Mouse (Mus musculus) activated CD4-positive, CD25-positive, alpha-beta regulatory T cell, adult 9 weeks (primary cell): ENCODE measurements around the gene Msl2. TPM values are rescaled to one million over a fixed set of nuclear protein-coding genes. Genes with fewer than 3 reads are reported as not detected.

Source experiments
- polyA plus RNA-seq: library from polyadenylated mRNA; unstranded; fragments of 100-300 nt; shearing (Covaris generic); gene quantifications from one replicate; pipeline ENCODE4 v1.2.1, GENCODE M21; 2017

Gene Msl2
- polyA plus RNA-seq = 7.6 TPM

GRCm38 (mm10) chr9:101073987-101074331, at the start of gene Msl2:
Gene Msl2 (plus strand): TSS chr9:101074101.

GRCm38 (mm10) chr9:101034448-101035098, 39.3 kb upstream of the Msl2 start, which contains the start of gene Pccb:
Gene Pccb (minus strand): TSS chr9:101034898.

Other genes starting within 250 kb of the Msl2 start
- gene Pccb, start 39.2 kb upstream of the Msl2 start, polyA plus RNA-seq = 6.7 TPM
- 1.2 TPM for gene Ppp2r3a, start 177.7 kb downstream of the Msl2 start, polyA plus RNA-seq